Mouse (Mus musculus): ENCODE measurements around the gene Fam216a. TPM values are rescaled to one million over a fixed set of nuclear protein-coding genes. Genes with fewer than 3 reads are reported as not detected.

The Fam216a gene
- total and polyA plus RNA-seq, 3 experiments, result 68.9 to 100 TPM; not detected in 1

DNA sequence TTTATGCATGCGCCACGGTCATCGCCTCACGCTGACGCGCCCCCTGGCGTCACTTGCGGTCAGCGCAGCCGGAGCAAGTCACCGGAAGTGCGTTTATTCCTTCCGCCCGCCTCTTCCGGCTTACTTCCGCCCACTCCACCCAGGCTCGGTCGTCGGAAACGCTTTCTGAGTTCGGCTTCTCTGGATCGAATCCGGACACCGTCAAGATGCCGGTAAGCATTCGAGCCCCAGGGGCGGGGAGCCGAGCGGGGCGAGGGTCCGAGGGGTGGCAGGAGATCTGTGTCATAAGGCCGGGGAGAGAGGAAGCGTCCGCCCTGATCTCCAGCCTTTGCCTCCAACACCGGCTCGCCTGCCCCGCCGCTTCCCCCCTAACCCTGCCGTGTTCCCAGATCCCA, 19.6 kb upstream of the Fam216a start, which contains the start of gene Arpc3 (continued):
- TF ChIP-seq MXI1 (IDR thresholded peaks at IDR 0.05; ENCODE audit: low read depth, low read length), result peak; percentile 69
- TF ChIP-seq MYC (IDR thresholded peaks at IDR 0.05; ENCODE audit: low read depth, low read length), result peak; percentile 95

DNA sequence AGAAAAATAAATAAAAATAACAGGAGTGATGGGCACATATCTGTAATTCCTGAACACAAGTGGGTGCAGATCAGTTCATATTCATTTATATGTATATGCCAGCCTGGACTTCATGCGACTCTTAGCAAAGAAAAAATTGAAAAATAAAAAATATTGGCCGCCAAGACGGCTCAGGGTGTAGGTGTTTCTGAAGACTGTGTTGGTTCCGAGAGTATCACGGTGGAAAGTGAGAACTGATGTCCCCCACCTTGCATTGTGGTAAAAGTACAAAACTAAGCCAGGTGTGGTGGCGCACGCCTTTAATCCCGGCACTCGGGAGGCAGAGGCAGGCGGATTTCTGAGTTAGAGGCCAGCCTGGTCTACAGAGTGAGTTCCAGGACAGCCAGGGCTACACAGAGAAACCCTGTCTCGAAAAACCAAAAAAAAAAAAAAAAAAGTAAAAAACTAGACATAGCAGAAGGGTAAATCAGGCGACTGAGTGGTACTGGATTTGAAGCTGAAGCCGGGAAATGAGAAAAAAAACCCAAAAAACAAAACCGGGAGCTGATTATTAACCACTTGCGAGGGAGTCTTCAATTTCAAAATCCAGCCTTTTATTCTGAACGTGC, 19.1 kb upstream of the Fam216a start:
- peak overlapping the region; percentile 57; the same call in 1 of the 2 replicates for H3K27ac ChIP-seq (ENCODE audit: control insufficient read depth, low read depth, low read length)
- no peak for DNase-seq (ENCODE audit: low read depth, low spot score)
- no peaks in the 10 kb centered on the region for H3K9me3 ChIP-seq (replicated peaks; ENCODE audit: insufficient read depth, low read length)
- H3K4me1 ChIP-seq (ENCODE audit: control insufficient read depth in 1 of 2, insufficient read depth in 2 of 2, low read length in 2 of 2), result peaks cover 0 to 11% of the 10 kb centered on the region in 2 experiments; a peak in 2 of 4 replicates
- H3K9ac ChIP-seq (ENCODE audit: control insufficient read depth, low read depth, low read length, poor library complexity, severe bottlenecking), result peak overlapping the region; percentile 56
- TF ChIP-seq SMC3 (IDR thresholded peaks at IDR 0.05; ENCODE audit: low read depth, low read length), result no peak
- TF ChIP-seq ZNF384 (IDR thresholded peaks at IDR 0.05; ENCODE audit: low read depth, low read length), result peak; percentile 76
- H3K36me3 ChIP-seq (ENCODE audit: control insufficient read depth in 1 of 2, insufficient read depth in 2 of 2, low read length in 2 of 2), result peaks cover 1 to 7% of the 10 kb centered on the region in 2 experiments; a peak in 3 of 4 replicates
- peak overlapping the region in 1 of 2 experiments; percentile 23; a peak in 1 of 4 replicates for H3K4me3 ChIP-seq (ENCODE audit: control insufficient read depth in 1 of 2, insufficient read depth in 1 of 2, low read depth in 2 of 2, low read length in 2 of 2)
- peaks cover 31% of the 10 kb centered on the region for H3K79me2 ChIP-seq (ENCODE audit: control insufficient read depth, insufficient read depth, low read length, poor library complexity)
- no peaks in the 10 kb centered on the region for H3K27me3 ChIP-seq (ENCODE audit: control insufficient read depth in 1 of 2, insufficient read depth in 2 of 2, low read length in 2 of 2)

DNA sequence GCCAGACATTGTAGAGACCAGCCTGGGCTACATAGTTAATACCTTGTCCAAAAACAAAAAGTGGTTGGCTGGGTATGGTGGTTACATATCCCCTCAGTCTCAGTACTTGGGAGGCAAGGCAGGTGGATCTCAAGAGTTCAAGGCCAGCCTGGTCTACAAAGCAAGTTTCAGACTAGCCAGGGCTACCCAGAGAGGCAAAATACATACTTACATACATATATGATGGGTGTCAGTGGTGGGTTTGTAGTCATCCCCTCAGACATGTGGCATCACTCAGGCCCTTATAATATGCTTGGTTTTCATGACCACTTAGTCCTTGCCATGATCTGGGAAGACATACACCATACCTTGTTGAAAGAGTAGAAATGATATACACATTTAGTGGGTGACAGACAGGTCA, 18.5 kb upstream of the Fam216a start:
- no peak overlapping the region for H3K9ac ChIP-seq (ENCODE audit: control insufficient read depth, low read depth, low read length, poor library complexity, severe bottlenecking)
- peaks cover 0 to 11% of the 10 kb centered on the region in 2 experiments; a peak in 2 of 4 replicates for H3K4me1 ChIP-seq (ENCODE audit: control insufficient read depth in 1 of 2, insufficient read depth in 2 of 2, low read length in 2 of 2)
- peaks cover 31% of the 10 kb centered on the region for H3K79me2 ChIP-seq (ENCODE audit: control insufficient read depth, insufficient read depth, low read length, poor library complexity)
- no peak for TF ChIP-seq RCOR1 (IDR thresholded peaks at IDR 0.05; ENCODE audit: low read depth, low read length)
- no peak for TF ChIP-seq UBTF (IDR thresholded peaks at IDR 0.05; ENCODE audit: borderline replicate concordance, insufficient read depth, low read depth, low read length)
- no peak for TF ChIP-seq ZKSCAN1 (IDR thresholded peaks at IDR 0.05; ENCODE audit: low read depth, low read length)
- no peak for TF ChIP-seq MAZ (IDR thresholded peaks at IDR 0.05; ENCODE audit: low read depth, low read length)
- no peak for TF ChIP-seq BHLHE40 (IDR thresholded peaks at IDR 0.05; ENCODE audit: borderline replicate concordance, low read depth, low read length)
- no peak for TF ChIP-seq NRF1 (IDR thresholded peaks at IDR 0.05; ENCODE audit: insufficient read depth, low read depth, low read length, poor library complexity, severe bottlenecking)
- no peak for TF ChIP-seq GABPA (IDR thresholded peaks at IDR 0.05; ENCODE audit: low read depth, low read length)
- no peak for TF ChIP-seq MXI1 (IDR thresholded peaks at IDR 0.05; ENCODE audit: low read depth, low read length)
- no peak for TF ChIP-seq POLR2AphosphoS2 (IDR thresholded peaks at IDR 0.05; ENCODE audit: low read length)
- no peak for TF ChIP-seq MAX (IDR thresholded peaks at IDR 0.05; ENCODE audit: low read length)
- no peak for TF ChIP-seq CHD2 (IDR thresholded peaks at IDR 0.05; ENCODE audit: low read length)
- no peak for TF ChIP-seq MYC (IDR thresholded peaks at IDR 0.05; ENCODE audit: low read depth, low read length)
- TF ChIP-seq ELF1 (IDR thresholded peaks at IDR 0.05; ENCODE audit: low read depth, low read length), result no peak
- no peak for TF ChIP-seq MEF2A (IDR thresholded peaks at IDR 0.05; ENCODE audit: extremely low read depth, insufficient replicate concordance, low read depth, low read length, poor library complexity, severe bottlenecking)
- H3K36me3 ChIP-seq (ENCODE audit: control insufficient read depth in 1 of 2, insufficient read depth in 2 of 2, low read length in 2 of 2), result peaks cover 1 to 7% of the 10 kb centered on the region in 2 experiments; a peak in 3 of 4 replicates
- no peak for DNase-seq (ENCODE audit: low read depth, low spot score)
- H3K27me3 ChIP-seq (ENCODE audit: control insufficient read depth in 1 of 2, insufficient read depth in 2 of 2, low read length in 2 of 2), result no peaks in the 10 kb centered on the region
- no peaks in the 10 kb centered on the region for H3K9me3 ChIP-seq (replicated peaks; ENCODE audit: insufficient read depth, low read length)
- no peak overlapping the region for H3K27ac ChIP-seq (ENCODE audit: control insufficient read depth, low read depth, low read length)
- H3K4me3 ChIP-seq (ENCODE audit: control insufficient read depth in 1 of 2, insufficient read depth in 1 of 2, low read depth in 2 of 2, low read length in 2 of 2), result no peak overlapping the region
